Mouse (Mus musculus): ENCODE measurements at regions not wholly inside any gene's neighbourhood (a gene's known extent, or its start where the extent isn't known, plus 50 kb on each side); places are given as distances from the start of the nearest gene placed in this dataset.
"Not testable (repeated sequence)": the region's sequence is repeated elsewhere in the genome, so short reads cannot be mapped to it uniquely, and the experiment has no call there.

DNA sequence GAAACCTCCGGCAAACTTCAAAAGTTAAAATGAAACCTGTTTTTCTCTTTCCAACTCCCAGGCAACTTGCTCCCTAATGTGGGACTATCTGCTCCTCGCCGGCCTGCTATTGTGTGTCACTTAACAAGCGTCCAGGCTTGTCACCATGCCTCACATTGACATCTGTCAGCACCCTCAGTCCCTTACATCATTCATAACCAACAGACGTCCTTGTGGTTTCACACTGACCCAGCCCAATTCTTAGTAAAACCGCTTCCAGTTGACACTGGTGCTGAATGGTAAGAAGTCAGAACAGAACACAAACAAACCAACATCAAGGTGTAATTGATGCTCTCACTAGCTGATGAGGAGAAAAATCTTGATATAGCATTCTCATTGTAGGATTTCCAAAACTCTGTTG lies 85.8 kb upstream of the Ifngr1 start:
- no peak for DNase-seq
- Histone ChIP-seq H3K4me2 (ENCODE audit: low read depth) (no peak overlapping the region), H3K9ac (no peak overlapping the region), H3K27ac (ENCODE audit: low read depth, low read length) (no peak overlapping the region), H3K4me1 (ENCODE audit: insufficient read depth) (peaks cover 5% of the 10 kb centered on the region; the same call in 1 of the 2 replicates), H3K4me3 (ENCODE audit: low read depth, low read length) (no peak overlapping the region), H3K36me3 (ENCODE audit: insufficient read depth) (no peaks in the 10 kb centered on the region), H3K27me3 (ENCODE audit: insufficient read depth, low read length) (no peaks in the 10 kb centered on the region; the same call in 1 of the 2 replicates), H3K9me3 (ENCODE audit: low read length) (no peaks in the 10 kb centered on the region)
- 81% methylated on average over 6 of the region's 6 CpGs for WGBS
- ATAC-seq: no peak
- no peak for TF ChIP-seq CTCF (IDR thresholded peaks at IDR 0.05; ENCODE audit: low read depth)

DNA sequence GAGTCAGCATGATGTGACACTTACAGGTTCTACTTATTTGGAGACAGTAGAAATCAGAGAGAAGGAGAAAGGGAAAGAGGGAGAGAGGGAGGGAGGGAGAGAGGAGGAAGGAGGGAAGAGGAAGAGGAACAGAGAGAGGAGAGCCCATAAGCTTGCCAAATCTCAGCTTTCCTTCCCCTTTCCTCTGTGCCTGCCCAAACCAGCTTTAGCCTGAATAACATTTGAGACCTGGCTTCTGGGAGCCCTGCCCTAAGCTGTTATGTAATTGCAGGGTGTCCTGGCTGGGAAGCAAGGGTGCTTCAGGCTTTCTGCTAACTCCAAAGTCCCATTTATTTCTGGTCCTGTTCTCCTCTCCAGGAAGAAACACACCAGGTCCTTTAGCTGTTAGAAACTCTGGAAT lies 85.3 kb upstream of the Ifngr1 start:
- Histone ChIP-seq H3K9me3 (ENCODE audit: low read length) (no peaks in the 10 kb centered on the region), H3K27me3 (ENCODE audit: insufficient read depth, low read length) (peaks cover 5% of the 10 kb centered on the region; the same call in 1 of the 2 replicates), H3K27ac (ENCODE audit: low read depth, low read length) (no peak overlapping the region), H3K36me3 (ENCODE audit: insufficient read depth) (no peaks in the 10 kb centered on the region), H3K4me3 (ENCODE audit: low read depth, low read length) (no peak overlapping the region), H3K4me2 (ENCODE audit: low read depth) (no peak overlapping the region), H3K9ac (no peak overlapping the region), H3K4me1 (ENCODE audit: insufficient read depth) (peaks cover 5% of the 10 kb centered on the region; the same call in 1 of the 2 replicates)
- no peak for ATAC-seq
- DNase-seq: no peak
- no peak for TF ChIP-seq CTCF (IDR thresholded peaks at IDR 0.05; ENCODE audit: low read depth)

DNA sequence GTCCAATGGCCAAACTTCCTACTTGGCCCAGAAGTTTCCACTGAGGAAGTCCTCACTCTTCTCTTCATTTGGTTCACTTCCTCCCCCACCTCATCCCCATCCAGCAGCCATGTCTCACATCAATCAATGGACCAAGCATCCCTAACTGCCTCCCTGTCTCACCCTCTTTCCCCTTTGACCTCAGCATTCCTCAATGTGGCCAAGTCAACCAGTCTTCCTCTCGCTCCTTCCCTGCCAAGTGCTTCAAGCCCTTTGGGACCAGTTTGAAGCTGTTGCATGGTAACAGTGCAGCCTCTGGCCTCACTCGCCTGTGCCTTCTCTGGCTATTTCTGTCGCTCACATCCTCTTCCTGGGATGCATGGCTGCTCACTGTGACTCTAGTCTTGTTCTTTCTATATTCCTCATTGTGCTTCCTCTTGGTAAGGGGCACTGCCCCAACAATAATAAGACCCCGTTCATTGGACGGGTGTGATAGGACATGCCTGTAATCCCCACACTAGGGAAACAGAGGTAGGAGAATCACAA lies 83.5 kb upstream of the Ifngr1 start:
- Histone ChIP-seq H3K9ac (no peak overlapping the region), H3K4me3 (ENCODE audit: low read depth, low read length) (no peak overlapping the region), H3K27ac (ENCODE audit: low read depth, low read length) (no peak overlapping the region), H3K9me3 (ENCODE audit: low read length) (no peaks in the 10 kb centered on the region), H3K27me3 (ENCODE audit: insufficient read depth, low read length) (peaks cover 7% of the 10 kb centered on the region; the same call in 1 of the 2 replicates), H3K36me3 (ENCODE audit: insufficient read depth) (no peaks in the 10 kb centered on the region), H3K4me2 (ENCODE audit: low read depth) (no peak overlapping the region), H3K4me1 (ENCODE audit: insufficient read depth) (peaks cover 5% of the 10 kb centered on the region; the same call in 1 of the 2 replicates)
- TF ChIP-seq CTCF (IDR thresholded peaks at IDR 0.05; ENCODE audit: low read depth): no peak
- WGBS: 85% methylated on average over 5 of the region's 5 CpGs
- DNase-seq: no peak
- no peak for ATAC-seq

DNA sequence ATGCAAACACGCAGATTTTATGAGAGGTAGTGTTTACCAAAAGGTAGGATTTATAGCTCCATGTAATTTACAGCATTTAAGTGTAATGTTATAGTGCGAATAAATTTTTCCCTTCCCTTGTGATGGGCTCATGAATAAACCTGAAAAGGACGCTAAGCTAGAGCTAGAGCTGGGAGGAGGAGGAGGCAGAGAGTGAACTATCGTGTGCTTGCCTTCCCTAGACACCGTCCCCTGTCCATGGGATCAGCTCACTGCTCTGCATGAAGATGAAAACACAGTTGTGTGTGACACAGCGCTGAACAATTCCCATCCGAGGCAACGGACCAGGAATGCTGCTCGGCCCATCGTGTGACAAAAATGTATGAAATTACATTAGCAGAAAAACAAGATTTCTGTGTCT lies 81.7 kb upstream of the Ifngr1 start:
- H3K9ac ChIP-seq: no peak overlapping the region
- ATAC-seq: no peak
- H3K4me1 ChIP-seq (ENCODE audit: insufficient read depth): peaks cover 5% of the 10 kb centered on the region; the same call in 1 of the 2 replicates
- DNase-seq: no peak
- H3K36me3 ChIP-seq (ENCODE audit: insufficient read depth): no peaks in the 10 kb centered on the region
- no peak overlapping the region for H3K4me3 ChIP-seq (ENCODE audit: low read depth, low read length)
- no peaks in the 10 kb centered on the region for H3K9me3 ChIP-seq (ENCODE audit: low read length)
- H3K4me2 ChIP-seq (ENCODE audit: low read depth): peak overlapping the region; percentile 4; the same call in 1 of the 2 replicates
- 35% methylated on average over 10 of the region's 10 CpGs for WGBS
- TF ChIP-seq CTCF (IDR thresholded peaks at IDR 0.05; ENCODE audit: low read depth): no peak
- no peak overlapping the region for H3K27ac ChIP-seq (ENCODE audit: low read depth, low read length)
- peaks cover 7% of the 10 kb centered on the region; the same call in 1 of the 2 replicates for H3K27me3 ChIP-seq (ENCODE audit: insufficient read depth, low read length)

DNA sequence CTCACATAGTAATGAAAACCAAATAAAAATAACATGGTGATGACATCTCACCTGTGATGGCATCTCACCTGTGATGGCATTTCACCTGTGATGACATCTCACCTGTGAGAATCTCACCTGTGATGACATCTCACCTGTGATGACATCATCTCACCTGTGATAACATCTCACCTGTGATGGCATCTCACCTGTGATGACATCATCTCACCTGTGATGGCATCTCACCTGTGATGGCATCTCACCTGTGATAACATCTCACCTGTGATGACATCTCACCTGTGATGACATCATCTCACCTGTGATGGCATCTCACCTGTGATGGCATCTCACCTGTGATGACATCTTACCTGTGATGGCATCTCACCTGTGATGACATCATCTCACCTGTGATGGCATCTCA lies 77.4 kb upstream of the Ifngr1 start:
- not testable (repeated sequence) for H3K4me3 ChIP-seq (ENCODE audit: low read depth, low read length); H3K9me3 ChIP-seq (ENCODE audit: low read length); H3K36me3 ChIP-seq (ENCODE audit: insufficient read depth); H3K9ac ChIP-seq; DNase-seq; H3K4me2 ChIP-seq (ENCODE audit: low read depth); H3K27me3 ChIP-seq (ENCODE audit: insufficient read depth, low read length); H3K4me1 ChIP-seq (ENCODE audit: insufficient read depth); H3K27ac ChIP-seq (ENCODE audit: low read depth, low read length); ATAC-seq

DNA sequence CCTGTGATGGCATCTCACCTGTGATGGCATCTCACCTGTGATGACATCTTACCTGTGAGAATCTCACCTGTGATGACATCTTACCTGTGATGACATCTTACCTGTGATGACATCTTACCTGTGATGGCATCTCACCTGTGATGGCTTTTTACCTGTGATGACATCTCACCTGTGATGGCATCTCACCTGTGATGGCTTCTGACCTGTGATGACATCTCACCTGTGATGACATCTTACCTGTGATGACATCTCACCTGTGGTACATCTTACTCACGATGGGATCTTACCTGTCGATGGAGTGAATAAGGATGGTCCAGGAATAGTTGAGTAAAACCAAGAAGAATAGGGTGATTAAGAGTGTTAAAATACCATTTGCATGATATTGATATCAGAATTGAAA lies 76.9 kb upstream of the Ifngr1 start:
- Histone ChIP-seq H3K27ac (ENCODE audit: low read depth, low read length) (no peak overlapping the region), H3K36me3 (ENCODE audit: insufficient read depth) (no peaks in the 10 kb centered on the region), H3K4me2 (ENCODE audit: low read depth) (no peak overlapping the region), H3K4me1 (ENCODE audit: insufficient read depth) (peaks cover 5% of the 10 kb centered on the region; the same call in 1 of the 2 replicates), H3K27me3 (ENCODE audit: insufficient read depth, low read length) (peaks cover 7% of the 10 kb centered on the region; the same call in 1 of the 2 replicates), H3K4me3 (ENCODE audit: low read depth, low read length) (no peak overlapping the region), H3K9ac (no peak overlapping the region), H3K9me3 (ENCODE audit: low read length) (no peaks in the 10 kb centered on the region)
- no peak for TF ChIP-seq CTCF (IDR thresholded peaks at IDR 0.05; ENCODE audit: low read depth)
- ATAC-seq: no peak
- DNase-seq: no peak
- WGBS: 96% methylated on average over 2 of the region's 2 CpGs

DNA sequence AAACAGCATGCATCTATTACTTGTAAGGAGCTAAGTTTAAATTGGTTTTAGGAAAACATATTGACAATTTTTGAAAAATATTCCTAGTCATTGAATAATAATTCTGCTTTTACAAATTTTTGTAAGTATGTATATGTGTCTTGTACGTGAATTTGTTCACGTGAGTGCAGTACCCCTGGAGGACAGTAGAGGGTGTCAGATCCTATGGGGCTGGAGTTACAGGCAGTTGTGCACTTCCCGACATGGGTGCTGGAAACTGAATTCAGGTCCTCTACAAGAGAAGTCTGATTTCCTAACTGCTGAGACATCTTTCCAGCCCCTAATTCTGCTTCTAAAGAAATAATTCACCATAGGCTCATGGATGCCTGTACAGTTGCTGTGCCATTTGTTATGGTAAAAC lies 75.7 kb upstream of the Ifngr1 start:
- H3K27ac ChIP-seq (ENCODE audit: low read depth, low read length): no peak overlapping the region
- H3K9ac ChIP-seq: no peak overlapping the region
- peak; percentile 22; the same call in 1 of the 2 replicates for TF ChIP-seq CTCF (IDR thresholded peaks at IDR 0.05; ENCODE audit: low read depth)
- H3K27me3 ChIP-seq (ENCODE audit: insufficient read depth, low read length): 0 out of 2 replicates have a peak, but pooled peaks cover 6% of the 10 kb centered on the region
- H3K9me3 ChIP-seq (ENCODE audit: low read length): no peaks in the 10 kb centered on the region
- no peak overlapping the region for H3K4me3 ChIP-seq (ENCODE audit: low read depth, low read length)
- no peaks in the 10 kb centered on the region for H3K4me1 ChIP-seq (ENCODE audit: insufficient read depth)
- no peaks in the 10 kb centered on the region for H3K36me3 ChIP-seq (ENCODE audit: insufficient read depth)
- DNase-seq: no peak
- no peak overlapping the region for H3K4me2 ChIP-seq (ENCODE audit: low read depth)
- no peak for ATAC-seq
- WGBS: 95% methylated on average over 3 of the region's 3 CpGs
